Mouse (Mus musculus) MEL (cell line): ENCODE results near the gene Rin2. TPM values are rescaled to one million over a fixed set of nuclear protein-coding genes. Genes with fewer than 3 reads are reported as not detected.

Experiments
- DNase-seq: peaks from one replicate; pipeline ENCODE4 v3.0.0; 2011; ENCODE audit warnings: low read depth, low spot score
- H3K27ac ChIP-seq: 2 replicates; pipeline ENCODE4 v1.5.1; 2012; ENCODE audit warnings: low read depth, mild to moderate bottlenecking, control low read depth, low read length, moderate library complexity; ENCODE audit not compliant: control insufficient read depth
- H3K27me3 ChIP-seq, 2 experiments: fragments of 150-350 bp in 1 of 2; sonication (generic) in 1 of 2; 2 replicates each; pipeline ENCODE4 v1.6.1; 2012; ENCODE audit warnings: low read length in 2 of 2, mild to moderate bottlenecking in 2 of 2, improper control_type of control experiment in 1 of 2, moderate library complexity in 1 of 2; ENCODE audit not compliant: insufficient read depth in 2 of 2, control insufficient read depth in 1 of 2
- H3K36me3 ChIP-seq, 2 experiments: 2 replicates each; pipeline ENCODE4 v1.6.1; 2012 to 2014; ENCODE audit warnings: low read length in 2 of 2, improper control_type of control experiment in 1 of 2, inconsistent platforms in 1 of 2, mild to moderate bottlenecking in 1 of 2; ENCODE audit not compliant: insufficient read depth in 2 of 2, control insufficient read depth in 1 of 2
- H3K4me1 ChIP-seq, 2 experiments: fragments of 150-350 bp in 1 of 2; sonication (generic) in 1 of 2; 2 replicates each; pipeline ENCODE4 v1.6.1; 2012; ENCODE audit warnings: low read length in 2 of 2, improper control_type of control experiment in 1 of 2, mild to moderate bottlenecking in 1 of 2; ENCODE audit not compliant: insufficient read depth in 2 of 2, control insufficient read depth in 1 of 2
- H3K4me3 ChIP-seq, 2 experiments: fragments of 150-350 bp in 1 of 2; sonication (generic) in 1 of 2; 2 replicates each; pipeline ENCODE4 v1.5.1; 2012; ENCODE audit warnings: low read depth in 2 of 2, low read length in 2 of 2, mild to moderate bottlenecking in 2 of 2, moderate library complexity in 2 of 2, control low read depth in 1 of 2, improper control_type of control experiment in 1 of 2; ENCODE audit not compliant: control insufficient read depth in 1 of 2, insufficient read depth in 1 of 2
- H3K79me2 ChIP-seq: 2 replicates; pipeline ENCODE4 v1.6.1; 2012; ENCODE audit warnings: mild to moderate bottlenecking, low read length, moderate library complexity; ENCODE audit not compliant: control insufficient read depth, poor library complexity, insufficient read depth
- H3K9ac ChIP-seq: 2 replicates; pipeline ENCODE4 v1.6.1; 2012; ENCODE audit warnings: low read depth, mild to moderate bottlenecking, control low read depth, low read length, moderate library complexity; ENCODE audit not compliant: control insufficient read depth, poor library complexity, severe bottlenecking
- H3K9me3 ChIP-seq: fragments of 150-350 bp; sonication (generic); replicated peaks from 2 replicates; pipeline ENCODE4 v1.6.1; 2012; ENCODE audit warnings: mild to moderate bottlenecking, low read length, improper control_type of control experiment, moderate library complexity; ENCODE audit not compliant: insufficient read depth
- CHD1 ChIP-seq: IDR thresholded peaks from 2 replicates; pipeline ENCODE4 v1.6.1; 2012; ENCODE audit warnings: low read depth, mild to moderate bottlenecking, inconsistent platforms, low read length, improper control_type of control experiment
- CHD2 ChIP-seq: IDR thresholded peaks from 2 replicates; pipeline ENCODE4 v1.6.1; 2011; ENCODE audit warnings: low read length, improper control_type of control experiment
- CTCF ChIP-seq, 3 experiments: IDR thresholded peaks in 2 of 3; conservative IDR thresholded peaks in 1 of 3; 2 replicates each; pipeline ENCODE4 v1.5.1; 2011 to 2012; ENCODE audit warnings: low read length in 3 of 3, low read depth in 2 of 3, mild to moderate bottlenecking in 2 of 3, improper control_type of control experiment in 1 of 3, inconsistent platforms in 1 of 3, mixed read lengths in 1 of 3, moderate library complexity in 1 of 3; ENCODE audit not compliant: control insufficient read depth in 1 of 3, insufficient read depth in 1 of 3, poor library complexity in 1 of 3, severe bottlenecking in 1 of 3
- E2F4 ChIP-seq: IDR thresholded peaks from 2 replicates; pipeline ENCODE4 v1.6.1; 2011; ENCODE audit warnings: low read depth, low read length, improper control_type of control experiment, borderline replicate concordance
- ELF1 ChIP-seq: IDR thresholded peaks from 2 replicates; pipeline ENCODE4 v1.6.1; 2014; ENCODE audit warnings: low read depth, mild to moderate bottlenecking, inconsistent platforms, low read length, improper control_type of control experiment, moderate library complexity
- ETS1 ChIP-seq: IDR thresholded peaks from 2 replicates; pipeline ENCODE4 v1.6.1; 2012; ENCODE audit warnings: low read depth, mild to moderate bottlenecking, inconsistent platforms, low read length, improper control_type of control experiment, moderate library complexity
- JUND ChIP-seq: IDR thresholded peaks from 2 replicates; pipeline ENCODE4 v1.6.1; 2011; ENCODE audit warnings: low read depth, mild to moderate bottlenecking, improper control_type of control experiment, low read length
- KAT2A ChIP-seq: conservative IDR thresholded peaks from 2 replicates; pipeline ENCODE4 v1.6.1; 2012; ENCODE audit warnings: low read depth, low read length, improper control_type of control experiment, inconsistent platforms
- MAX ChIP-seq: IDR thresholded peaks from 2 replicates; pipeline ENCODE4 v1.6.1; 2011; ENCODE audit warnings: low read length, improper control_type of control experiment
- MAZ ChIP-seq: IDR thresholded peaks from 2 replicates; pipeline ENCODE4 v1.6.1; 2012; ENCODE audit warnings: low read depth, mild to moderate bottlenecking, inconsistent platforms, low read length, improper control_type of control experiment
- MXI1 ChIP-seq: IDR thresholded peaks from 2 replicates; pipeline ENCODE4 v1.6.1; 2011; ENCODE audit warnings: mild to moderate bottlenecking, low read depth, low read length, improper control_type of control experiment
- MYB ChIP-seq: IDR thresholded peaks from 2 replicates; pipeline ENCODE4 v1.6.1; 2011; ENCODE audit warnings: mild to moderate bottlenecking, low read depth, low read length, improper control_type of control experiment
- MYC ChIP-seq: IDR thresholded peaks from 2 replicates; pipeline ENCODE4 v1.6.1; 2011; ENCODE audit warnings: low read depth, mild to moderate bottlenecking, low read length, improper control_type of control experiment, moderate library complexity
- NELFE ChIP-seq: IDR thresholded peaks from 2 replicates; pipeline ENCODE4 v1.6.1; 2011; ENCODE audit warnings: low read depth, low read length, improper control_type of control experiment
- POLR2AphosphoS5 ChIP-seq: IDR thresholded peaks from 2 replicates; pipeline ENCODE4 v1.6.1; 2012; ENCODE audit warnings: low read depth, borderline replicate concordance, mild to moderate bottlenecking, inconsistent platforms, low read length, moderate library complexity, mixed read lengths
- RCOR1 ChIP-seq: IDR thresholded peaks from 2 replicates; pipeline ENCODE4 v1.6.1; 2012; ENCODE audit warnings: low read depth, mild to moderate bottlenecking, inconsistent platforms, low read length, improper control_type of control experiment
- SMC3 ChIP-seq: IDR thresholded peaks from 2 replicates; pipeline ENCODE4 v1.6.1; 2011; ENCODE audit warnings: low read depth, low read length, improper control_type of control experiment
- TBP ChIP-seq: IDR thresholded peaks from 2 replicates; pipeline ENCODE4 v1.8.0; 2011; ENCODE audit warnings: low read depth, low read length, improper control_type of control experiment
- TCF12 ChIP-seq: IDR thresholded peaks from 2 replicates; pipeline ENCODE4 v1.6.1; 2014; ENCODE audit warnings: low read depth, mild to moderate bottlenecking, inconsistent platforms, low read length, improper control_type of control experiment, moderate library complexity
- UBTF ChIP-seq: IDR thresholded peaks from 2 replicates; pipeline ENCODE4 v1.6.1; 2012; ENCODE audit warnings: low read depth, mild to moderate bottlenecking, inconsistent platforms, low read length, improper control_type of control experiment, moderate library complexity, borderline replicate concordance; ENCODE audit not compliant: insufficient read depth
- USF1 ChIP-seq: IDR thresholded peaks from 2 replicates; pipeline ENCODE4 v1.6.1; 2014; ENCODE audit warnings: low read depth, mild to moderate bottlenecking, inconsistent platforms, low read length, improper control_type of control experiment, moderate library complexity
- USF2 ChIP-seq, 2 experiments: IDR thresholded peaks; 2 replicates each; pipeline ENCODE4 v1.6.1; 2011 to 2012; ENCODE audit warnings: improper control_type of control experiment in 2 of 2, low read length in 2 of 2, borderline replicate concordance in 1 of 2, inconsistent platforms in 1 of 2, low read depth in 1 of 2, mild to moderate bottlenecking in 1 of 2; ENCODE audit not compliant: insufficient read depth in 1 of 2
- ZMIZ1 ChIP-seq: IDR thresholded peaks from 2 replicates; pipeline ENCODE4 v1.6.1; 2012; ENCODE audit warnings: low read depth, mild to moderate bottlenecking, inconsistent platforms, low read length, improper control_type of control experiment, moderate library complexity
- ZNF384 ChIP-seq: IDR thresholded peaks from 2 replicates; pipeline ENCODE4 v1.6.1; 2012; ENCODE audit warnings: low read depth, mild to moderate bottlenecking, inconsistent platforms, low read length, improper control_type of control experiment
- polyA plus RNA-seq, 2 experiments: library from polyadenylated mRNA; stranded (reverse) in 1 of 2; unstranded in 1 of 2; fragments of >175 nt in 1 of 2; fragments of >200 nt in 1 of 2; gene quantifications; 2 replicates each; pipeline versions ENCODE4 v1.2.1 to v1.2.4; 2012; ENCODE audit warnings: low replicate concordance in 2 of 2, low read depth in 1 of 2; ENCODE audit not compliant: insufficient read length in 2 of 2, insufficient read depth in 1 of 2, missing spikeins in 1 of 2
- total RNA-seq: library from RNA; depleted of rRNA; stranded (reverse); fragments of 300-350 nt; gene quantifications from 2 replicates; pipeline ENCODE4 v1.2.3, GENCODE M21; 2012

The Rin2 gene
- total and polyA plus RNA-seq, 3 experiments = 0.01 TPM; not detected in 2

GRCm38 (mm10) chr2:145704738-145705137 lies 29.7 kb downstream of the Rin2 start:
- H3K27ac ChIP-seq = no peak overlapping the region
- H3K27me3 ChIP-seq = no peaks in the 10 kb centered on the region
- H3K4me1 ChIP-seq = no peaks in the 10 kb centered on the region
- no peak for DNase-seq
- H3K9ac ChIP-seq = no peak overlapping the region
- no peaks in the 10 kb centered on the region for H3K36me3 ChIP-seq
- no peak for TF ChIP-seq USF1
- no peak for TF ChIP-seq E2F4
- TF ChIP-seq MAZ = no peak
- TF ChIP-seq MXI1 = no peak
- TF ChIP-seq ETS1 = no peak
- TF ChIP-seq JUND = no peak
- TF ChIP-seq CHD2 = no peak
- TF ChIP-seq SMC3 = no peak
- TF ChIP-seq POLR2AphosphoS5 = no peak
- TF ChIP-seq NELFE = no peak
- TF ChIP-seq MYC = no peak
- no peak for TF ChIP-seq TCF12
- no peak for TF ChIP-seq ZMIZ1
- TF ChIP-seq ZNF384 = no peak
- no peak for TF ChIP-seq KAT2A
- no peaks in the 10 kb centered on the region for H3K9me3 ChIP-seq
- no peaks in the 10 kb centered on the region for H3K79me2 ChIP-seq
- no peak overlapping the region for H3K4me3 ChIP-seq

GRCm38 (mm10) chr2:145709727-145710389 lies 34.8 kb downstream of the Rin2 start:
- TF ChIP-seq CTCF (IDR thresholded peaks at IDR 0.05 in 2 of 3, conservative IDR thresholded peaks at IDR 0.05 in 1 of 3; ENCODE audit: control insufficient read depth in 1 of 3, insufficient read depth in 1 of 3, low read depth in 2 of 3, low read length in 3 of 3, poor library complexity in 1 of 3, severe bottlenecking in 1 of 3) (no peak), CHD1 (no peak), MAX (no peak), TBP (no peak), JUND (no peak), NELFE (no peak), RCOR1 (no peak), MYB (no peak), UBTF (no peak), ZMIZ1 (no peak), MYC (no peak), MXI1 (no peak), KAT2A (no peak), ELF1 (no peak), USF2 (IDR thresholded peaks at IDR 0.05; ENCODE audit: borderline replicate concordance in 1 of 2, insufficient read depth in 1 of 2, low read depth in 1 of 2, low read length in 2 of 2) (no peak), SMC3 (no peak)
- no peaks in the 10 kb centered on the region for H3K27me3 ChIP-seq
- DNase-seq = no peak

More at GRCm38 (mm10) chr2:145709727-145710389, 34.8 kb downstream of the Rin2 start:
- Histone ChIP-seq H3K9me3 (no peaks in the 10 kb centered on the region), H3K4me3 (no peak overlapping the region), H3K79me2 (no peaks in the 10 kb centered on the region), H3K9ac (no peak overlapping the region), H3K36me3 (no peaks in the 10 kb centered on the region), H3K4me1 (no peaks in the 10 kb centered on the region), H3K27ac (no peak overlapping the region)
